Mouse (Mus musculus) cortical plate, adult 2 months (tissue): ENCODE measurements around the gene Ubtd2.

Source experiments
- CTCF ChIP-seq: fragments of 200-500 bp; IDR thresholded peaks from 2 replicates; pipeline ENCODE4 v1.5.1; 2011; ENCODE audit warnings: mild to moderate bottlenecking, control low read depth, low read length; ENCODE audit not compliant: insufficient read depth; ENCODE audit errors: extremely low read depth
- POLR2A ChIP-seq: fragments of 200-500 bp; IDR thresholded peaks from 2 replicates; pipeline ENCODE4 v1.6.1; 2011; ENCODE audit warnings: mild to moderate bottlenecking, low read length, control low read depth; ENCODE audit not compliant: insufficient read depth; ENCODE audit errors: extremely low read depth

DNA sequence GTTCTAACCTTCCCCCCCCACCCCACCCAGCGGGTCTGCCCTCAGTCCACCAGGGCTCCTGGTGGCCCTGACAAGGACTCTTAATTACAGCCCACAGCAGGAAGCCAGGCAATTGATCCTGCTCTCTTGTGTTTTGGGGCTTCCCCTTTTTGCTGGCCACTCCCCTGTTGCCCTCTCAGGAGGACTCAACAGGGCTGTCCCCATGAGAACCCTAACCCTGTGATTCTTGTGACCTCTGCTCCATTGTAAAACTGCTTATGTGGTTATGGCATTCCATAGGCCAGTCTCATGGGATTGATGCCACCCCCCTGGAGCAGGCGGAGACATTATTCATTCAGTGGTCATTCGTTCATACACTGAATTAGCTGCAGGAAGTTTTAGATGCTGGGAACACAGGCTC, 108.5 kb downstream of the Ubtd2 start:
- TF ChIP-seq POLR2A (no peak), CTCF (no peak)
